Mouse (Mus musculus) adrenal gland, adult 8-10 months (tissue): ENCODE data around the gene Rpgrip1l. TPM values are rescaled to one million over a fixed set of nuclear protein-coding genes. Genes with fewer than 3 reads are reported as not detected.

Experiments
- DNase-seq: peaks from one replicate; pipeline ENCODE4 v3.0.0; 2022
- total RNA-seq, 4 experiments: library from RNA; stranded (reverse); gene quantifications; 2 replicates each; pipeline ENCODE4 v1.2.4; 2022

Rpgrip1l gene
- total RNA-seq, 4 experiments from 2014 or later = 4.8 to 14.5 (median 10.4) TPM

- DNase-seq = no peak
Observed at GRCm38 (mm10) chr8:91201184-91201583, 111.9 kb downstream of the Rpgrip1l start.

GRCm38 (mm10) chr8:91199876-91200275 lies 113.2 kb downstream of the Rpgrip1l start, which contains the start of gene Aktip:
TSS of gene Aktip (minus strand) at chr8:91199976.
- no peak for DNase-seq

GRCm38 (mm10) chr8:91198036-91198435 lies 115.0 kb downstream of the Rpgrip1l start:
- DNase-seq = no peak

DNA sequence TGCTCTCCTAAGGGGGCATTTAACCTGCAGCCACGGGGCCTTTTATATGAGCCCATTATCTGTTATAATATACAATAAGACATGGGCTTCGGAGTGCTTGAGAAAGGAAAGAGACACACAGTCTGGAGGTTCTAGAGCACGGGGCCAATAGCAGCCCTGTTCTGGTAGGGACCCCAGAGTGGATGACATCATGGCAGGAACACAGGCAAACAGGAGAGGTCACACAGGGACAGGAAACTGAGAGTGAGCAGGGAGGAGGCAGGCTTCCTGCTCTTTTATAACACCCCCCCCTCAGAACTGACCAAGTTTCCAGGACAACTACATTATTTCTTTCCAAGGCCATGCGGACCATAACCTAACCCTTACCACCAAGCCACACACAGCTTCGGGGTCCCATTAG lies 115.8 kb downstream of the Rpgrip1l start:
- DNase-seq = no peak

GRCm38 (mm10) chr8:91196661-91197060 lies 116.4 kb downstream of the Rpgrip1l start:
- DNase-seq = no peak

GRCm38 (mm10) chr8:91194081-91194480 lies 119.0 kb downstream of the Rpgrip1l start:
- no peak for DNase-seq

DNA sequence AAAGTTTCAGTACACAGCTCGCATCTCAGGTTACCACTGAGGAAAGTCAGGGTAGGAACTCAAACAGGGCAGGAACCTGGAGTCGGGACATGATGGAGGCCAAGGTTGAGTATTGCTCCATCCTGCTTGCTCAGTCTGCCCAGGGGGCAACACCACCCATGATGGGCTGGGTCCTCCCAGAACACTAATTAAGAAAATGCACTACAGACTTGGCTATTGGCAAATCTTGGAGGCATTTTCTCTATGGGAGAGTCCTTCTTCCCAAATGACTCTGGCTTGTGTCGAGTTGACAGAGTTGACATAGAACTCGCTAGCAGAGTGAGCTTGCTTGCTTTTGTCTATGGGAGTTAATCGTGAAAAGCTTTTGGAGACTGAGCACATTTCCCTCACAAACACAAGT lies 120.1 kb downstream of the Rpgrip1l start:
- DNase-seq = no peak

GRCm38 (mm10) chr8:91190816-91191340 lies 122.2 kb downstream of the Rpgrip1l start:
- no peak for DNase-seq

DNA sequence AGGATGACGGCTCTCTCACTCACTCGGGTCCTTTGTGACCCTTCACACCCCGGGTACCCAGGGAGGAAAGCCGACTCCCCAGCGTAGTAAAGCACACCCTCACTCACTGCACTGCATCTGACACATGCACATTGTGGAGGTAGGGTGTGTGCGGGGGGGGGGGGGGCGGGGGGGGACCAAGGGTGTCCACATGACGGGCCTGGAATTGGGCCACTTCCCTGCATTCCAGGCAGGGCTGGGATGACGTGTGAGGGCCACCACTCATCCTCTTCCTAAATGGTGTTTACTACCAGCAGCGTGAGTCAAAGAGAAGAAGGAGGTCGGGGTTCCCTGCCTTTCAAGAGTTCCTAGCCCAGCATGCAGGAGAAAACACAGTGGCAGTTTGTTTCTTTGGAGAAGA lies 124.9 kb downstream of the Rpgrip1l start:
- no peak for DNase-seq

DNA sequence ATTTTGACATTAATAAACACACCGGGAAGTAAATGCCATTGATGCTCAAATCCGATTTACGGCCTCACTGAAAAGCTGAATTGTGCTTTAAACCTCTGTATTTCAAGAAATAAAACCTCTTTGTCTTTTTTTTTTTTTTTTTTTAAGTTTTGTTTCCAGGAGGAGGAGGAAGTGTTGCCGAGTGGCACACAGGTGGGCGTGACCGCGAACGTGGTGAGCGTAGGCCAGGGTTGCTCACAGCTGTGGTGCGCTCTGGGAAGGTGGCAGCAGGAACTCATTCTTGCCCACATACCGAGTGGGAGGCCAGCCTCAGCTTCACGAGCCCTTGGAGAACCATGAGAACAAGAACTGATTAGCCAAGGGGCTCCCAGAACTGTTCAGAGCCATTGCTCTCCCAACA lies 126.7 kb downstream of the Rpgrip1l start:
- no peak for DNase-seq

- no peak for DNase-seq
Observed at GRCm38 (mm10) chr8:91177708-91178107, 135.4 kb downstream of the Rpgrip1l start.

GRCm38 (mm10) chr8:91176176-91176575 lies 136.9 kb downstream of the Rpgrip1l start:
- DNase-seq = no peak

- DNase-seq = no peak
Observed at GRCm38 (mm10) chr8:91171605-91172004, 141.5 kb downstream of the Rpgrip1l start.

- no peak for DNase-seq
Observed at GRCm38 (mm10) chr8:91170914-91171313, 142.1 kb downstream of the Rpgrip1l start.

GRCm38 (mm10) chr8:91170152-91170551 lies 142.9 kb downstream of the Rpgrip1l start:
- DNase-seq = no peak

Other genes with a start within 250 kb of the Rpgrip1l start
- 10 to 100 TPM; 45.4 to 58.2 (median 54.8) TPM for gene Rbl2, start 243.2 kb downstream of the Rpgrip1l start, total RNA-seq
- 10 to 100 TPM; 43.1 to 58.7 (median 48.4) TPM for gene Aktip, start 113.3 kb downstream of the Rpgrip1l start, total RNA-seq
- gene Fto, start 263 bp upstream of the Rpgrip1l start, total RNA-seq = 100 to 1,000 TPM in 1 of 4 experiments, 10 to 100 TPM in 3; 73.8 to 102 (median 86.6) TPM